Mouse (Mus musculus) heart, postnatal 36 days (tissue): ENCODE results near the gene Rem2. TPM values are rescaled to one million over a fixed set of nuclear protein-coding genes. Genes with fewer than 3 reads are reported as not detected.
A peak's percentile ranks its signal among the peaks of the same experiment; 100 is the strongest.

ENCODE experiments used
- DNase-seq, 2 experiments: peaks; one replicate each; pipeline ENCODE4 v3.0.0; 2021 to 2022
- intact Hi-C: fragments of 180-260 bp; cut with DNase I; formaldehyde crosslinking; loops from one replicate; pipeline ENCODE4 v1.15.1; 2025
- total RNA-seq, 2 experiments: library from RNA; stranded (reverse); gene quantifications; 2 replicates each; pipeline ENCODE4 v1.2.3; 2021

Gene Rem2
- total RNA-seq = not detected

- intact Hi-C loops = no loop called here
These were observed at the start of gene Rem2 for GRCm38 (mm10) chr14:54475941-54476844. Rem2 (plus strand) TSS chr14:54476100.

GRCm38 (mm10) chr14:54426689-54427398, 49.1 kb upstream of the Rem2 start, which contains the start of gene Mrpl52:
Mrpl52 (plus strand) TSS chr14:54426909.
- intact Hi-C loops = no loop called here

More at GRCm38 (mm10) chr14:54475941-54476844, at the start of gene Rem2:
- DNase-seq = no peak

GRCm38 (mm10) chr14:54427696-54428095, 48.2 kb upstream of the Rem2 start:
- no peak for DNase-seq
- intact Hi-C loops = no loop called here

More at GRCm38 (mm10) chr14:54426689-54427398, 49.1 kb upstream of the Rem2 start, which contains the start of gene Mrpl52:
- DNase-seq = peak; percentile 91 to 94

- intact Hi-C loops = no loop called here
- no peak for DNase-seq
These were observed 47.5 kb upstream of the Rem2 start for GRCm38 (mm10) chr14:54428421-54428820.

- DNase-seq = no peak
- intact Hi-C loops = no loop called here
These were observed 46.4 kb upstream of the Rem2 start for GRCm38 (mm10) chr14:54429332-54430093.

- peak in 1 of 2 experiments; percentile 15 for DNase-seq
- intact Hi-C loops = no loop called here
These were observed 45.3 kb upstream of the Rem2 start for GRCm38 (mm10) chr14:54430406-54431145.

- intact Hi-C loops = no loop called here
These were observed 44.4 kb upstream of the Rem2 start, which contains the start of gene Mmp14 for GRCm38 (mm10) chr14:54431334-54432077. Mmp14 (plus strand) TSS chr14:54431612.

GRCm38 (mm10) chr14:54432078-54432836, 43.6 kb upstream of the Rem2 start:
- intact Hi-C loops = no loop called here
- DNase-seq = peak; percentile 46 to 60

More at GRCm38 (mm10) chr14:54431334-54432077, 44.4 kb upstream of the Rem2 start, which contains the start of gene Mmp14:
- peak; percentile 62 to 70 for DNase-seq

GRCm38 (mm10) chr14:54432837-54433830, 42.8 kb upstream of the Rem2 start:
- peak in 1 of 2 experiments; percentile 33 for DNase-seq
- intact Hi-C loops = no loop called here

GRCm38 (mm10) chr14:54433941-54434531, 41.9 kb upstream of the Rem2 start:
- peak in 1 of 2 experiments; percentile 21 for DNase-seq
- intact Hi-C loops = no loop called here

GRCm38 (mm10) chr14:54435194-54435918, 40.5 kb upstream of the Rem2 start:
- intact Hi-C loops = no loop called here
- no peak for DNase-seq

- DNase-seq = no peak
These were observed 36.7 kb upstream of the Rem2 start for GRCm38 (mm10) chr14:54439155-54439554.

GRCm38 (mm10) chr14:54439610-54440009, 36.3 kb upstream of the Rem2 start:
- intact Hi-C loops = no loop called here
- DNase-seq = no peak

More at GRCm38 (mm10) chr14:54439155-54439554, 36.7 kb upstream of the Rem2 start:
- intact Hi-C loops = no loop called here

GRCm38 (mm10) chr14:54440538-54440937, 35.4 kb upstream of the Rem2 start:
- intact Hi-C loops = no loop called here
- DNase-seq = no peak

- intact Hi-C loops = no loop called here
- DNase-seq = no peak
These were observed 34.5 kb upstream of the Rem2 start for GRCm38 (mm10) chr14:54441365-54441764.

- intact Hi-C loops = no loop called here
- DNase-seq = no peak
These were observed 33.4 kb upstream of the Rem2 start for GRCm38 (mm10) chr14:54442548-54442947.
